Mouse (Mus musculus): ENCODE measurements around the gene Cdc42ep2.

GRCm38 (mm10) chr19:5883935-5884334 is 40.7 kb downstream of the Cdc42ep2 start:
- TF ChIP-seq CTCF (IDR thresholded peaks at IDR 0.05 in 2 of 3, conservative IDR thresholded peaks at IDR 0.05 in 1 of 3; ENCODE audit: control insufficient read depth in 1 of 3, insufficient read depth in 1 of 3, low read depth in 2 of 3, low read length in 3 of 3, poor library complexity in 1 of 3, severe bottlenecking in 1 of 3) (no peak), MAX (IDR thresholded peaks at IDR 0.05; ENCODE audit: low read length) (no peak; the same call in 1 of the 2 replicates), GABPA (IDR thresholded peaks at IDR 0.05; ENCODE audit: low read depth, low read length) (no peak)
